Mouse (Mus musculus): ENCODE data around the gene Ptgdr2.

DNA sequence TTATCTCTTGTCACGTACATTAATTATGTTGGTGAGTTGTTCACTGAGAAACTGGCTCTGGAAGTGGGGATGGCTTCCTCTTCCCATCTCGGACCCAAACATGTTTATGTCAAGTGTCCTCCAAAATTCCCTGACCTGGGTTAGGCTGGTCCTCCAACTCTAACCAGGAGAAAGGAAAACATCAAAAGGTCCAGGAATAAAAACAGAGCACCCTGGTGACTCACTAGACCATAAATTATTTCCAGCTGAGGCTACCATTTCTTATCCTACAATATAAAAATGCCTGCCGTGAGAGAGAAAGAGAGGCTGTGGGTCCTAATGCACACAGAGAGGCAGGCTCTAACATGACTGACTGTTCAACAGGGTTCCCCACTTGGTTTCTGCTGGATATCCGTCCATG, 12.7 kb upstream of the Ptgdr2 start:
- TF ChIP-seq CTCF (IDR thresholded peaks at IDR 0.05; ENCODE audit: control insufficient read depth, insufficient read depth, insufficient replicate concordance, low read depth, low read length) (no peak), POLR2A (IDR thresholded peaks at IDR 0.05; ENCODE audit: control insufficient read depth, low read depth, low read length) (no peak)
